Mouse (Mus musculus): ENCODE measurements around the gene Gm11146.

DNA sequence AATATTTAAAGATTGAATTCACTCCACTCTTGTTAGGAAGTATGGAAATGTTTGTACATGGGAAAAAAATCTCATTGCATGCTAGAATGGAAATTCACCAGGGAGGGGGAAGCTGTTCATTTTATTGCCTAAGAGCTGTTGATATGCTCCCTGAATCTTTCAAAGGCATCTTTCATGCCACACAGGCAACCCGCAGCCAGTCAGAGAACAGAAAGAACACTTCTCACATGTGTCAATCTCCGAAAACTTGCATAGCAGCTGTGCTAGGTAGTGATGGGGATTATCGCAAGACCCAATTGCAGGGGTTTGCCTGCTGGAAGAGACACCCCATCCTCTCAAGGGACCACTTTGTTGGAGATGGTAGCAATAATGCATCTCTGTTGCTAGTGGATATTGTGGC is 8.9 kb downstream of the Gm11146 start:
- TF ChIP-seq CTCF (IDR thresholded peaks at IDR 0.05; ENCODE audit: low read depth) (no peak), EP300 (IDR thresholded peaks at IDR 0.05; ENCODE audit: low read depth) (no peak)

Measured in heart, postnatal 0 days (tissue).